Mouse (Mus musculus): Measurements from ENCODE around the gene Swap70.

GRCm38 (mm10) chr7:110325381-110326110 lies 104.0 kb downstream of the Swap70 start:
- TF ChIP-seq POLR2A (IDR thresholded peaks at IDR 0.05; ENCODE audit: borderline replicate concordance, extremely low read depth, low read depth, low read length) (no peak), CTCF (IDR thresholded peaks at IDR 0.05; ENCODE audit: insufficient read depth, low read length) (no peak)
